Mouse (Mus musculus): ENCODE data around the gene Mov10. TPM values are rescaled to one million over a fixed set of nuclear protein-coding genes. Genes with fewer than 3 reads are reported as not detected.
A peak's percentile ranks its signal among the peaks of the same experiment; 100 is the strongest.
"Not testable (repeated sequence)": the region's sequence is repeated elsewhere in the genome, so short reads cannot be mapped to it uniquely, and the experiment has no call there.

The Mov10 gene
- polyA plus RNA-seq (2015; fragmentation: Nextera tagmentation; extraction: Ambion mirVana): 28.1 and 30.4 TPM in 2 replicates

- Histone ChIP-seq H3K4me3 (ENCODE audit: low read depth, low read length) (peak within 1 kb of the TSS; percentile 94), H3K36me3 (ENCODE audit: control insufficient read depth, insufficient read depth, low read length) (no peaks in the 10 kb centered on the region), H3K9ac (ENCODE audit: low read length) (peak within 1 kb of the TSS; percentile 94), H3K27ac (replicated peaks) (peak within 1 kb of the TSS; percentile 96), H3K4me2 (replicated peaks; ENCODE audit: low read depth) (peak within 1 kb of the TSS; percentile 86), H3K27me3 (ENCODE audit: control insufficient read depth, insufficient read depth, low read length) (no peaks in the 10 kb centered on the region), H3K4me1 (replicated peaks; ENCODE audit: control insufficient read depth, insufficient read depth) (peaks cover 4% of the 10 kb centered on the region; the same call in 1 of the 2 replicates), H3K9me3 (ENCODE audit: control insufficient read depth, low read length) (no peaks in the 10 kb centered on the region)
- DNase-seq (ENCODE audit: low spot score) (peak; percentile 83), ATAC-seq (ENCODE audit: low FRiP score, low TSS enrichment) (peak; percentile 85)
- under 1% methylated on average over 39 of the region's 40 CpGs for WGBS
- TF ChIP-seq EP300 (optimal IDR thresholded peaks at IDR 0.05) (no peak), CTCF (IDR thresholded peaks at IDR 0.05; ENCODE audit: low read depth) (no peak)
Observed at GRCm38 (mm10) chr3:104817991-104818748, at the start of gene Mov10. Gene Mov10, minus strand, starts transcription at chr3:104818563.

- DNase-seq (ENCODE audit: low spot score); H3K4me3 ChIP-seq (ENCODE audit: low read depth, low read length); H3K9me3 ChIP-seq (ENCODE audit: control insufficient read depth, low read length); H3K4me1 ChIP-seq (replicated peaks; ENCODE audit: control insufficient read depth, insufficient read depth); H3K27me3 ChIP-seq (ENCODE audit: control insufficient read depth, insufficient read depth, low read length); H3K9ac ChIP-seq (ENCODE audit: low read length); ATAC-seq (ENCODE audit: low FRiP score, low TSS enrichment); H3K27ac ChIP-seq (replicated peaks): not testable (repeated sequence)
- peaks cover 11% of the 10 kb centered on the region; the same call in 1 of the 2 replicates for H3K36me3 ChIP-seq (ENCODE audit: control insufficient read depth, insufficient read depth, low read length)
- H3K4me2 ChIP-seq (replicated peaks; ENCODE audit: low read depth): peak overlapping the region; percentile 11; the same call in 1 of the 2 replicates
Observed at GRCm38 (mm10) chr3:104866674-104867073, 48.3 kb upstream of the Mov10 start.

- WGBS: 1% methylated on average over 12 of the region's 12 CpGs
- no peak for DNase-seq (ENCODE audit: low spot score)
- Histone ChIP-seq H3K4me3 (ENCODE audit: low read depth, low read length) (peak overlapping the region; percentile 94), H3K27ac (replicated peaks) (peak overlapping the region; percentile 97), H3K4me2 (replicated peaks; ENCODE audit: low read depth) (peak overlapping the region; percentile 75), H3K27me3 (ENCODE audit: control insufficient read depth, insufficient read depth, low read length) (no peaks in the 10 kb centered on the region), H3K9ac (ENCODE audit: low read length) (peak overlapping the region; percentile 98), H3K36me3 (ENCODE audit: control insufficient read depth, insufficient read depth, low read length) (peaks cover under 1% of the 10 kb centered on the region; the same call in 1 of the 2 replicates), H3K4me1 (replicated peaks; ENCODE audit: control insufficient read depth, insufficient read depth) (no peaks in the 10 kb centered on the region), H3K9me3 (ENCODE audit: control insufficient read depth, low read length) (no peaks in the 10 kb centered on the region)
- peak; percentile 43 for ATAC-seq (ENCODE audit: low FRiP score, low TSS enrichment)
- TF ChIP-seq EP300 (optimal IDR thresholded peaks at IDR 0.05) (no peak), CTCF (IDR thresholded peaks at IDR 0.05; ENCODE audit: low read depth) (no peak)
Observed at GRCm38 (mm10) chr3:104865341-104865788, 47.0 kb upstream of the Mov10 start.

GRCm38 (mm10) chr3:104864651-104865340 lies 46.4 kb upstream of the Mov10 start:
- Histone ChIP-seq H3K27me3 (ENCODE audit: control insufficient read depth, insufficient read depth, low read length) (no peaks in the 10 kb centered on the region), H3K36me3 (ENCODE audit: control insufficient read depth, insufficient read depth, low read length) (no peaks in the 10 kb centered on the region; the same call in 1 of the 2 replicates), H3K4me1 (replicated peaks; ENCODE audit: control insufficient read depth, insufficient read depth) (no peaks in the 10 kb centered on the region), H3K27ac (replicated peaks) (peak overlapping the region; percentile 97), H3K4me2 (replicated peaks; ENCODE audit: low read depth) (peak overlapping the region; percentile 75), H3K9me3 (ENCODE audit: control insufficient read depth, low read length) (no peaks in the 10 kb centered on the region), H3K9ac (ENCODE audit: low read length) (peak overlapping the region; percentile 98), H3K4me3 (ENCODE audit: low read depth, low read length) (peak overlapping the region; percentile 94)
- DNase-seq (ENCODE audit: low spot score) (peak; percentile 89), ATAC-seq (ENCODE audit: low FRiP score, low TSS enrichment) (peak; percentile 90)
- 0% methylated on average over 47 of the region's 48 CpGs for WGBS
- TF ChIP-seq CTCF (IDR thresholded peaks at IDR 0.05; ENCODE audit: low read depth): 0 out of 2 replicates have a peak, but pooled peaks have one; percentile 35
- TF ChIP-seq EP300 (optimal IDR thresholded peaks at IDR 0.05): no peak

- peak within 1 kb of the TSS; percentile 97 for H3K27ac ChIP-seq (replicated peaks)
- H3K27me3 ChIP-seq (ENCODE audit: control insufficient read depth, insufficient read depth, low read length): no peaks in the 10 kb centered on the region
- peak; percentile 97 for ATAC-seq (ENCODE audit: low FRiP score, low TSS enrichment)
- H3K4me1 ChIP-seq (replicated peaks; ENCODE audit: control insufficient read depth, insufficient read depth): no peaks in the 10 kb centered on the region
- under 1% methylated on average over 43 of the region's 43 CpGs for WGBS
- no peaks in the 10 kb centered on the region for H3K9me3 ChIP-seq (ENCODE audit: control insufficient read depth, low read length)
- H3K4me2 ChIP-seq (replicated peaks; ENCODE audit: low read depth): peak within 1 kb of the TSS; percentile 75
- peak; percentile 93 for DNase-seq (ENCODE audit: low spot score)
- peak within 1 kb of the TSS; percentile 94 for H3K4me3 ChIP-seq (ENCODE audit: low read depth, low read length)
- H3K9ac ChIP-seq (ENCODE audit: low read length): peak within 1 kb of the TSS; percentile 98
- TF ChIP-seq EP300 (optimal IDR thresholded peaks at IDR 0.05) (no peak), CTCF (IDR thresholded peaks at IDR 0.05; ENCODE audit: low read depth) (peak; percentile 36)
- H3K36me3 ChIP-seq (ENCODE audit: control insufficient read depth, insufficient read depth, low read length): no peaks in the 10 kb centered on the region; the same call in 1 of the 2 replicates
Observed at GRCm38 (mm10) chr3:104863786-104864650, 45.7 kb upstream of the Mov10 start, which contains the start of the genes St7l and Capza1. Gene St7l, plus strand, starts transcription at chr3:104864005. Gene Capza1, minus strand, starts transcription at chr3:104864505.

Data from stomach, postnatal 0 days (tissue).